Mouse (Mus musculus) liver, adult 10 weeks (tissue): ENCODE results near the gene Olfr353. TPM values are rescaled to one million over a fixed set of nuclear protein-coding genes. Genes with fewer than 3 reads are reported as not detected.

ENCODE experiments used
- polyA plus RNA-seq: library from polyadenylated mRNA; stranded (reverse); fragments of 350-450 nt; fragmentation: Illumina TruSeq; extraction: RNeasy Lipid Tissue Mini Kit (QIAGEN cat#74804); gene quantifications from one replicate; pipeline ENCODE4 v1.2.3, GENCODE M21; 2014; ENCODE audit warnings: low read depth, low replicate concordance

The Olfr353 gene
- polyA plus RNA-seq: not detected

DNA sequence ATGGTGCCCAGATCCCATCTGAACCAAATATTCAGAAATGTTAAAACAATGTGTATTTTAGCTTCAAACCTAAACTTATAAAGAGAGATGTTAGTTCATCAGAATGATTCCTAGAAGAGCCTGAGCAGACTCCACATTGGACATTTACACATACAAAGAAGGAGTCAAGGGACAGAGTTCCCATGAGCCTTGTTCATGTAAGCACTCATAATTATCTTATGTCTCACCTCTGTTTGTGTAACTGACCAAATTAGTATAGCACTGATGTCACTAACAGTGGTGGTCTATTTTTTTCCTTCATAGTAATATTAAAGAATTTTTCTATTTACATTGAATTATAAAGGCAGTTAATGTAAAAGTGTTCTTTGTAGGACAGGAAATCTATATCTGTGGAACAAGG, at the start of gene Olfr353:
TSS of gene Olfr353 (minus strand) at position 101 of the 400 bp plus-strand sequence.

DNA sequence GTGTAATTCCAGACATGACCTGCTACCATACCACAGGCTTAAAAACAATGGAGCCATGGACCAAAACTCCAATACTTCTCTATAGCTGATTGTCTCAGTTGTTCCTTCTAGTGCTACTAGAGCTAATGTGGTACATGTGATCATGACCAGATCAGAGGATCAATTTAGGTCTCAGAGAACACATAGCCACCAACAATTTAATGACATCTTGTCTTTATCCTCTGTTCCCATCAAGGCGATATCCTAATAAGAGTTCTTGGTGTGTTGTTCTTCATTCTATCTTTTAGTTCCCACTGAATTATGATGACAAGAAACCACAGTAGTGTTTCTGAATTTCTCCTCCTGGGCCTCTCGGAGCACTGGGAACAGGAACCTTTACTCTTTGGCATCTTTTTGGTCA, 44.1 kb upstream of the Olfr353 start, which contains the start of gene Olfr356:
TSS of gene Olfr356 (plus strand) at position 301 of the 400 bp plus-strand sequence.

DNA sequence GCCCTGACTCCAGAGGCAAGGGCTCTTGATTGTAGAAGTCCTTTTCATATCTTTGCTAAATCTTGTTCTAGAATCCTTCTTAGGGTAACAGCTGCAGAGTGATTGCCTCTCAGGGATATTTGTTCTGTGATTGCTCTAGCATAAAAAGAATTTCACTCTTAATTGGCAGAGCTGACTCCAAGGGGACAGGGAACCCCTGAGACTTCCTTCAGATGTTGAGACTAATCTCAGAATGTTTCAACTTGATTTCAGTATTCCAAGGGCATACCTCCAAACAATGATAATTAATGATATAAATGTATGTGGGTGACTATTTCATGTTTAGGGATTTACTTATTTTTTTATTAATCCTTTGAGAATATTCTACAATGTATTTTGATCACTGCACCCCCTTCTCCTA, 36.1 kb upstream of the Olfr353 start, which contains the start of gene Olfr355:
TSS of gene Olfr355 (minus strand) at position 101 of the 400 bp plus-strand sequence.

DNA sequence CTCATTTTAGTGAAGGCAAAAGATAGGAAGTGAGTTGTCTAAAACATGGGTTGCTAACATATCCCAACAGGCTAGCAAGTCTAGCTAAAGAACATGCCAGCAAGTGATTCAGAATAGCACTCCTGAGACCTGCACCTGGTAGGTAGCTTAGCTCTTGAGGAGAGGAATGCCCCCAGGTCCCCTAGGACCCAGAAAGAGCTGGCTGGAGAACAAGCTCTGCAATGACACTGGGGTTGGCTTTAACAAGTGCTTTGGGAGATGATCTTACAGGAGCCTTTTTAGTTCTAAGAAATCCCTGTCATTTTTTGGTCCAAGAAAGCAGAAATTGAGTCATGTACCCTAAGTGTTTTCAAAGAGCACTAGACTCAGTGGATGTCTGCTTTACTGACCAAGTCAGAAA, 12.6 kb upstream of the Olfr353 start, which contains the start of gene Olfr354:
TSS of gene Olfr354 (plus strand) at position 301 of the 400 bp plus-strand sequence.

DNA sequence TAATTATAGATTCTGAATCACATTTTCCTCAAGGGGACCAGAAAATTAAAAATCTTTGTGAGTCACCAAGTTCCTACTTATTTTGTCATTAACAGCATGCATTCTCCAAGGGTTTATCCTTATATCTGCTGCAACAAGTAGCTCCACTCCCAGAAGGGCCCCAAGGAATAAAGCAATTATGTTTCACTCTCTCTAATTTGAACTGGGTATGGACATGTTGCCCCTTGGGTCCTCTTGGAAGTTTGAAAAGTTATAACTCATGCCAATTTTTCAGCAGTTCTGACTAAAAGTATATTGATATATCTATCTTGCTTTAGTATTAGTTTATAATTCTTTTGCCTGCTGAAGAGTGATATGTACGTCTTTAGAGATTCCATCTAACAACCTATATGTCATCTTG, 24.6 kb downstream of the Olfr353 start, which contains the start of gene Olfr352:
TSS of gene Olfr352 (plus strand) at position 301 of the 400 bp plus-strand sequence.

DNA sequence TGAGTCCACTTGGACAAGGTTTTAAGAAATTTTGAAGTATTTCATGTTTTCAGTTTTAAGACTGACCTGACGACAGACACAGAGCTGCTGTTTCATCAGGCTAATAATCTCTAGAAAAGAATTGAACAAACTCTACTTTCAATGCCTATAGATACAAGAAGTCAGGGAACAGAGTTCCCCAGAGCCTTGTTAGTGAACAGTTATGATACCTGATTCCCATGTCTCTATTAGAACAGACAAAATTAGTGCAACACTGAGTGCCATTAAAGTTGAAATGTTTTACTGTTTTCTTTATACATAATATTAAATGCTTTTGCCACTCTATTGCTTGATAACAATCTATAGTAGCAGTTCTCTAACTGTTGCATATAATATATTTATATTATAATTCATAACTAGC, 30.2 kb downstream of the Olfr353 start, which contains the start of gene Olfr351:
TSS of gene Olfr351 (minus strand) at position 101 of the 400 bp plus-strand sequence.

DNA sequence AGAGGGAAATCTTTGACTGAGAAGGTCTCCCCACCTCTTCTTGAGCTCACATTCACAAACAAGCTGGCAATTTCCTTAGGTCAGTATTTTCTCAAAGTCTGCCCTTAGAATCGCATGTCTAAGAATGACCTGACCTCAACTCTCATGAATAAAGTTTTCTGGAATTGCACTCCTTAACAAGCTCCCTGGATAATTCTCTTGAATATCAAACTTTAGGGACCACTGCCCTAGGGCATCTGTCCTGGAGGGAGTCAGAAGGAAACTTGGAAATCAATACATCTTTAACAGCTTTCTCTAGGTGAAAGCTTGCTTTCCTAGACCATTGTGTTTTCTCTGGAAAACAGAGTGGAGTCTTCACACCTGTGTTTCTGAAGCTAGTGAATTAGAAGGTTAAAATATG, 46.7 kb downstream of the Olfr353 start, which contains the start of gene Olfr350:
TSS of gene Olfr350 (plus strand) at position 301 of the 400 bp plus-strand sequence.

Other genes with a start within 250 kb of the Olfr353 start
- not detected for gene Olfr346, start 207.1 kb downstream of the Olfr353 start, polyA plus RNA-seq
- gene Olfr347, start 161.0 kb downstream of the Olfr353 start, polyA plus RNA-seq: not detected
- not detected for gene Olfr348, start 108.7 kb downstream of the Olfr353 start, polyA plus RNA-seq
- gene Olfr50, start 102.4 kb downstream of the Olfr353 start, polyA plus RNA-seq: not detected
- not detected for gene Olfr3, start 75.9 kb downstream of the Olfr353 start, polyA plus RNA-seq
- not detected for gene Olfr350, start 46.6 kb downstream of the Olfr353 start, polyA plus RNA-seq
- gene Olfr351, start 30.3 kb downstream of the Olfr353 start, polyA plus RNA-seq: not detected
- not detected for gene Olfr352, start 24.5 kb downstream of the Olfr353 start, polyA plus RNA-seq
- not detected for gene Olfr354, start 12.7 kb upstream of the Olfr353 start, polyA plus RNA-seq
- not detected for gene Olfr355, start 36.0 kb upstream of the Olfr353 start, polyA plus RNA-seq
- gene Olfr356, start 44.2 kb upstream of the Olfr353 start, polyA plus RNA-seq: not detected
- gene Olfr357, start 100.9 kb upstream of the Olfr353 start, polyA plus RNA-seq: not detected
- not detected for gene Olfr358, start 116.4 kb upstream of the Olfr353 start, polyA plus RNA-seq
- gene Olfr360, start 172.8 kb upstream of the Olfr353 start, polyA plus RNA-seq: not detected
- gene Olfr361, start 196.4 kb upstream of the Olfr353 start, polyA plus RNA-seq: not detected
- not detected for gene Olfr362, start 225.0 kb upstream of the Olfr353 start, polyA plus RNA-seq
- gene Olfr364-ps1, start 246.4 kb upstream of the Olfr353 start, polyA plus RNA-seq: not detected